Mouse (Mus musculus): Measurements from ENCODE around the gene Fbxo41. TPM values are rescaled to one million over a fixed set of nuclear protein-coding genes. Genes with fewer than 3 reads are reported as not detected.

Gene Fbxo41
- polyA plus RNA-seq, 1 experiment from 2014 or later, result 2.0 TPM

GRCm38 (mm10) chr6:85512056-85512440, 9.3 kb upstream of the Fbxo41 start:
- Histone ChIP-seq H3K4me1 (replicated peaks) (peaks cover 28% of the 10 kb centered on the region), H3K36me3 (no peaks in the 10 kb centered on the region), H3K4me2 (peak overlapping the region; percentile 80), H3K27me3 (peaks cover 96% of the 10 kb centered on the region), H3K4me3 (replicated peaks) (peak overlapping the region; percentile 46), H3K9ac (replicated peaks) (no peak overlapping the region), H3K9me3 (0 out of 2 replicates have a peak, but pooled peaks cover 3% of the 10 kb centered on the region), H3K27ac (no peak overlapping the region)
- WGBS, result under 1% methylated on average over 36 of the region's 36 CpGs
- ATAC-seq (ENCODE audit: insufficient number of reproducible peaks, insufficient read depth, low FRiP score, low TSS enrichment, low read depth), result no peak

DNA sequence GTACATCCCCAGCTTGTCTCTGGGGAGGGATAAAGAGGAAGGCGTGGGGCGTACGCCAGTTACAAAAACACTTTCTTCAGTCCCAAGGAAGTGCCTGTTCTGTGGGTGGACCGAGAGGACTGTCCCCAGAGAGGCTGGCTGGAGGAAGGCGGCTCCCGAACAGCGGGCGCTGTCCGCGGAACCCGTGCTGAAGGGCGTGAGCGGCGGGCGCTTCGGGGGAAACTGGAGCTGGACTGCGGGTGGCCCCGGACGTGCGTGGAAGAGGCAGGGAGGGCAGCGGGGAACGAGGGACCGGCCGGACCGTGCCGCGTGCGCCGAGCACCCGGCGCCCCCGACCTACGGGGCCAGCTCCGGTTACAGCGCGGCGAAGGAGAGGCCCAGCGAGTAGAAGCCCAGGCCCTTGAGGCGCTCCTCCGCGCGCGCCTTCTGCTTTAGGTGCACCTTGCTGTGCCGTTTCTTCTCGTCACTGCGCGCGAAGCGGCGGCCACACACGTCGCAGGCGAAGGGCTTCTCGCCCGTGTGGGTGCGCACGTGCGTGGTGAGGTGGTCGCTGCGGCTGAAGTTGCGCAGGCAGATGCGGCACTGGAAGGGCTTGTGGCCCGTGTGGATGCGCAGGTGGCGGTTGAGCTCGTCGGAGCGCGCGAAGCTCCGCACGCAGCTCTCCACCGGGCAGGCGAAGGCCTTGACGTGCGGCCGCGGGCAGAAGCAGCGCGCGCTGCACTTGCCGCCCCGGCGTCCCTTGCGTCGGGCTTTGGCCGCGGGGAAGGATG, 8.7 kb upstream of the Fbxo41 start:
- Histone ChIP-seq H3K36me3 (no peaks in the 10 kb centered on the region), H3K4me1 (replicated peaks) (peaks cover 28% of the 10 kb centered on the region), H3K9ac (replicated peaks) (no peak overlapping the region), H3K9me3 (0 out of 2 replicates have a peak, but pooled peaks cover 3% of the 10 kb centered on the region), H3K27me3 (peaks cover 95% of the 10 kb centered on the region), H3K27ac (no peak overlapping the region), H3K4me2 (peak overlapping the region; percentile 80), H3K4me3 (replicated peaks) (peak overlapping the region; percentile 46)
- WGBS, result under 1% methylated on average over 85 of the region's 88 CpGs
- no peak for ATAC-seq (ENCODE audit: insufficient number of reproducible peaks, insufficient read depth, low FRiP score, low TSS enrichment, low read depth)

DNA sequence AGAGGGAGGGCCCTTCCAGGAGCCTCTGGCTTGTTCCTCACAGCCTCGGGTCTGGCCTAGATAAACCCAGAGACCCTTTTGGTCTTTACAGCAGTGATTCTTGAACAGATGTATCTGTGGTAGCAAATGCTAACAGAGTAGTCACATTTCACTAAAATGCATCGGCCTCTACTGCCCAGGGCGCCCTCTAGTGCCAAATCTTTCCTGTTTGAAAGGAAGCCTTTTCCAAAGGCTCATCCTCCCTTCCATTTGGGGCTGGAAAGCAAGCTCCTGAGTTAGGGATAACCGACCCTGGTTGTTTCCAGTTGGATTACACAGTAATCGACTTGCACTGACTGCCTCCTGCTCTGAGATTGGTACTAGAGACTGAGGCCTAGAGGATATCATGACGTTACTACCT, 7.7 kb upstream of the Fbxo41 start:
- H3K4me3 ChIP-seq (replicated peaks), result no peak overlapping the region
- 2% methylated on average over 6 of the region's 6 CpGs for WGBS
- no peak overlapping the region for H3K9ac ChIP-seq (replicated peaks)
- no peak for ATAC-seq (ENCODE audit: insufficient number of reproducible peaks, insufficient read depth, low FRiP score, low TSS enrichment, low read depth)
- H3K27ac ChIP-seq, result no peak overlapping the region
- H3K27me3 ChIP-seq, result peaks cover 88% of the 10 kb centered on the region
- peaks cover 28% of the 10 kb centered on the region for H3K4me1 ChIP-seq (replicated peaks)
- H3K36me3 ChIP-seq, result no peaks in the 10 kb centered on the region
- H3K9me3 ChIP-seq, result 0 out of 2 replicates have a peak, but pooled peaks cover 3% of the 10 kb centered on the region
- no peak overlapping the region for H3K4me2 ChIP-seq

DNA sequence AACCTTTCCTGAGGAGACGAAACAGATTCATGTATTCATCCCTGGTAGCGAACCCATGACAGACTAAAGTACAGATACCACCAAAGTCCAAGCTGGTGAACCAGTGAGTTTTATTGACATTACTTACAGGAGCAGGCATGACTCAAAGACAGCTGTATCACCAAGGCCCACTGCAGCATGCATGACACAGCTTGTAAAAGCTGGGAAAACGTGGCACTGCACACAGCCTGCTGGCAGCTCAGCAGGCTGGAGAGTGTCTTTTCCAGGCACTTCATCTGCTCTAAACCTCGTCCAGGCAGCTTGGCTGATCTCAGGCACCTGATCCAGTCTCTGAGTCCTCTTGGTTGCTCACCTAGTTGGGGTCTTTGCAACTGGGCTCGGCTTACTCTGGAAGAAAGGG, 5.8 kb upstream of the Fbxo41 start:
- Histone ChIP-seq H3K4me3 (replicated peaks) (no peak overlapping the region), H3K36me3 (no peaks in the 10 kb centered on the region), H3K27me3 (peaks cover 89% of the 10 kb centered on the region), H3K4me2 (no peak overlapping the region), H3K4me1 (replicated peaks) (peaks cover 25% of the 10 kb centered on the region), H3K9me3 (no peaks in the 10 kb centered on the region), H3K9ac (replicated peaks) (no peak overlapping the region), H3K27ac (no peak overlapping the region)
- no peak for ATAC-seq (ENCODE audit: insufficient number of reproducible peaks, insufficient read depth, low FRiP score, low TSS enrichment, low read depth)
- WGBS, result 44% methylated on average over 5 of the region's 5 CpGs

- H3K9ac ChIP-seq (replicated peaks), result no peak overlapping the region
- no peaks in the 10 kb centered on the region for H3K9me3 ChIP-seq
- WGBS, result 77% methylated on average over 2 of the region's 2 CpGs
- peaks cover 17% of the 10 kb centered on the region for H3K4me1 ChIP-seq (replicated peaks)
- no peak overlapping the region for H3K4me3 ChIP-seq (replicated peaks)
- peaks cover 80% of the 10 kb centered on the region for H3K27me3 ChIP-seq
- H3K36me3 ChIP-seq, result no peaks in the 10 kb centered on the region
- H3K4me2 ChIP-seq, result no peak overlapping the region
- H3K27ac ChIP-seq, result no peak overlapping the region
- no peak for ATAC-seq (ENCODE audit: insufficient number of reproducible peaks, insufficient read depth, low FRiP score, low TSS enrichment, low read depth)
Measured at GRCm38 (mm10) chr6:85504908-85505307, 2.1 kb upstream of the Fbxo41 start.

- H3K4me2 ChIP-seq, result peak overlapping the region; percentile 94
- peak; percentile 72 for ATAC-seq (ENCODE audit: insufficient number of reproducible peaks, insufficient read depth, low FRiP score, low TSS enrichment, low read depth)
- H3K9ac ChIP-seq (replicated peaks), result peak overlapping the region; percentile 75
- H3K27me3 ChIP-seq, result peaks cover 60% of the 10 kb centered on the region
- H3K9me3 ChIP-seq, result no peaks in the 10 kb centered on the region
- H3K4me3 ChIP-seq (replicated peaks), result peak overlapping the region; percentile 74
- WGBS, result under 1% methylated on average over 35 of the region's 37 CpGs
- H3K27ac ChIP-seq, result 0 out of 2 replicates have a peak overlapping the region, but pooled peaks have one; percentile 50
- H3K4me1 ChIP-seq (replicated peaks), result peaks cover 17% of the 10 kb centered on the region
- H3K36me3 ChIP-seq, result no peaks in the 10 kb centered on the region
Measured at GRCm38 (mm10) chr6:85502103-85502910, 487 bp downstream of the Fbxo41 start.

- Histone ChIP-seq H3K36me3 (no peaks in the 10 kb centered on the region), H3K27ac (0 out of 2 replicates have a peak overlapping the region, but pooled peaks have one; percentile 50), H3K4me2 (peak overlapping the region; percentile 94), H3K9ac (replicated peaks) (peak overlapping the region; percentile 75; the same call in 1 of the 2 replicates), H3K27me3 (peaks cover 58% of the 10 kb centered on the region), H3K4me3 (replicated peaks) (peak overlapping the region; percentile 74), H3K4me1 (replicated peaks) (peaks cover 17% of the 10 kb centered on the region), H3K9me3 (no peaks in the 10 kb centered on the region)
- WGBS, result 9% methylated on average over 6 of the region's 6 CpGs
- ATAC-seq (ENCODE audit: insufficient number of reproducible peaks, insufficient read depth, low FRiP score, low TSS enrichment, low read depth), result no peak
Measured at GRCm38 (mm10) chr6:85501571-85502102, 1.2 kb downstream of the Fbxo41 start.

DNA sequence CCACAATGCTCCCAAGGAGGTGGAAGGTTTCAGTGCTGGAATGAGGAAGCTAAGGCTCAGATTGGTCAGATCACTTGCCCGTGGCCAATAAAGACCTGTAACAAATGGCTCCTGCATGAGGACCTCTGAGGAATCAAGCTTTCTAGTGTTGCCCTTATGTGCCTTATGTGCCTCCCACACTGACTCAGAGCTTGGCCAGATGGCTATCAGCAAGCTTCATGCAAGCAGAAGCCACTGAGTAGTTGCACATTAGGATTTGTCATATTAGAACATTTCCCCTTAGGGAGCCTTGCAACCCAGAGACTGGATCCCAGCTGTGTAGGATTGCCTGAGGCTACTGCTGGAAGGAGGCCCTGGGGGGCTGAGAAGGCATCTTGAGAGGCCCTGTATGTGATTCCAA, 2.4 kb downstream of the Fbxo41 start:
- Histone ChIP-seq H3K9me3 (no peaks in the 10 kb centered on the region), H3K27ac (no peak overlapping the region), H3K27me3 (peaks cover 54% of the 10 kb centered on the region), H3K4me3 (replicated peaks) (no peak overlapping the region), H3K9ac (replicated peaks) (no peak overlapping the region), H3K4me1 (replicated peaks) (peaks cover 17% of the 10 kb centered on the region), H3K36me3 (no peaks in the 10 kb centered on the region), H3K4me2 (no peak overlapping the region)
- WGBS, result 59% methylated on average over 1 of the region's 1 CpGs
- no peak for ATAC-seq (ENCODE audit: insufficient number of reproducible peaks, insufficient read depth, low FRiP score, low TSS enrichment, low read depth)

DNA sequence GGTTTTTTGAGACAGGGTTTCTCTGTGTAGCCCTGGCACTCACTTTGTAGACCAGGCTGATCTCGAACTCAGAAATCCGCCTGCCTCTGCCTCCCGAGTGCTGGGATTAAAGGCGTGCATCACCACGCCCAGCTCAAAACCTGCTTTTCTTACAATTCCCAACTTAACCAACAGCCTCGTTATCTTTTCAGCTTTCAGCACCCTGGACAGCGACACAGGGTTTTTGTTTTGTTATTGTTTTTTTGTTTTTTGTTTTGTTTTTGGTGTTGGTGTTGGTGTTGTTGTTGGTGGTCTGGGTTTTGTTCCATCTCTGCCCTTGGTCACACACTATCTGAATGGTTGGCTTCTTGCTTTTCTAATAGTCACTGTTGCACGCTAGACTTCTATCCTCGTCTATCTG, 4.6 kb downstream of the Fbxo41 start:
- peaks cover 14% of the 10 kb centered on the region for H3K4me1 ChIP-seq (replicated peaks)
- H3K27me3 ChIP-seq, result peaks cover 36% of the 10 kb centered on the region
- WGBS, result 59% methylated on average over 9 of the region's 9 CpGs
- no peaks in the 10 kb centered on the region for H3K36me3 ChIP-seq
- no peak overlapping the region for H3K27ac ChIP-seq
- ATAC-seq (ENCODE audit: insufficient number of reproducible peaks, insufficient read depth, low FRiP score, low TSS enrichment, low read depth), result no peak
- H3K9me3 ChIP-seq, result no peaks in the 10 kb centered on the region
- no peak overlapping the region for H3K9ac ChIP-seq (replicated peaks)
- H3K4me2 ChIP-seq, result no peak overlapping the region
- H3K4me3 ChIP-seq (replicated peaks), result no peak overlapping the region

GRCm38 (mm10) chr6:85496976-85497375, 5.8 kb downstream of the Fbxo41 start:
- H3K9ac ChIP-seq (replicated peaks), result no peak overlapping the region
- no peak for ATAC-seq (ENCODE audit: insufficient number of reproducible peaks, insufficient read depth, low FRiP score, low TSS enrichment, low read depth)
- H3K27me3 ChIP-seq, result peaks cover 24% of the 10 kb centered on the region
- no peaks in the 10 kb centered on the region for H3K36me3 ChIP-seq
- no peak overlapping the region for H3K4me3 ChIP-seq (replicated peaks)
- no peak overlapping the region for H3K4me2 ChIP-seq
- H3K9me3 ChIP-seq, result no peaks in the 10 kb centered on the region
- peaks cover 10% of the 10 kb centered on the region for H3K4me1 ChIP-seq (replicated peaks)
- H3K27ac ChIP-seq, result no peak overlapping the region

GRCm38 (mm10) chr6:85491606-85492005, 11.2 kb downstream of the Fbxo41 start:
- H3K27me3 ChIP-seq, result peaks cover 17% of the 10 kb centered on the region; the same call in 1 of the 2 replicates
- peak; percentile 66 for ATAC-seq (ENCODE audit: insufficient number of reproducible peaks, insufficient read depth, low FRiP score, low TSS enrichment, low read depth)
- H3K9ac ChIP-seq (replicated peaks), result no peak overlapping the region
- no peaks in the 10 kb centered on the region for H3K9me3 ChIP-seq
- H3K36me3 ChIP-seq, result no peaks in the 10 kb centered on the region
- 20% methylated on average over 3 of the region's 3 CpGs for WGBS
- peaks cover 34% of the 10 kb centered on the region for H3K4me1 ChIP-seq (replicated peaks)
- no peak overlapping the region for H3K4me3 ChIP-seq (replicated peaks)
- H3K27ac ChIP-seq, result no peak overlapping the region
- no peak overlapping the region for H3K4me2 ChIP-seq

Measured in limb, embryonic 12.5 days (tissue).